Mouse (Mus musculus): ENCODE measurements around the gene Iars.

DNA sequence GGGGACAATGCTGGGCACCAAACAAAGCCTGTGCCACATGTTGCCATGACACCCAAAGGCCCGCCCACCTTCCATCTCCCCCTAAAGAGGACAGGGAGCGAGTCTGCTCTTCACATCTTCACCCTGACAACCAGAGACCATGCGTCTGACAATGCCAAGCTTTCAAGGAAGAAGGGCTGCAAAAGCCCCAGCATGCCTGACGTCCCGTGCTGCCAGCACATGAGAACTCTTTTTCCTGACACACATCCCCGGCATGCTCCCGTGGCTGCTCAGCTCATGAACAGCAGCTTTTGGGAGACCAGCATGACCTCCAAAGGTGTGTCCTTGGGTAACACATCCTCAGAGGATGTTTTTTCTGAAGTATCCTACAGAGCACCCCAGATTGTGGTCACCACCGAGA, 83.4 kb downstream of the Iars start:
- TF ChIP-seq CTCF (conservative IDR thresholded peaks at IDR 0.05; ENCODE audit: low read length) (no peak), NANOG (IDR thresholded peaks at IDR 0.05; ENCODE audit: borderline replicate concordance, low read length) (no peak), POU5F1 (IDR thresholded peaks at IDR 0.05; ENCODE audit: borderline replicate concordance, low read length) (no peak)
